Mouse (Mus musculus) thymus, adult 2 months (tissue): ENCODE results near the gene Tubb1.

Experiments used
- CTCF ChIP-seq: fragments of 200-500 bp; IDR thresholded peaks from 2 replicates; pipeline ENCODE4 v1.5.1; 2012; ENCODE audit warnings: mild to moderate bottlenecking, control low read depth, low read length, moderate library complexity, borderline replicate concordance; ENCODE audit not compliant: control insufficient read depth, poor library complexity, insufficient read depth; ENCODE audit errors: extremely low read depth
- POLR2A ChIP-seq: fragments of 200-500 bp; IDR thresholded peaks from 2 replicates; pipeline ENCODE4 v1.6.1; 2012; ENCODE audit warnings: mild to moderate bottlenecking, low read length, control low read depth, moderate library complexity; ENCODE audit not compliant: control insufficient read depth, poor library complexity, insufficient read depth; ENCODE audit errors: extremely low read depth

- TF ChIP-seq POLR2A = no peak
- no peak for TF ChIP-seq CTCF
These were observed 4.0 kb upstream of the Tubb1 start for GRCm38 (mm10) chr2:174446492-174446891.
